Mouse (Mus musculus) C2C12 (cell line): Measurements from ENCODE around the gene Cox4i2. TPM values are rescaled to one million over a fixed set of nuclear protein-coding genes. Genes with fewer than 3 reads are reported as not detected.

Experiments
- H3K27me3 ChIP-seq: one replicate; pipeline ENCODE4 v1.6.1; 2011; ENCODE audit not compliant: control insufficient read depth, insufficient read depth, insufficient read length
- H3K36me3 ChIP-seq: one replicate; pipeline ENCODE4 v1.6.1; 2011; ENCODE audit not compliant: control insufficient read depth, insufficient read depth
- H3K4me3 ChIP-seq: one replicate; pipeline ENCODE4 v1.5.1; 2011; ENCODE audit warnings: mild to moderate bottlenecking, control low read depth; ENCODE audit not compliant: poor library complexity, insufficient read depth, severe bottlenecking
- H3K79me2 ChIP-seq: one replicate; pipeline ENCODE4 v1.6.1; 2011; ENCODE audit not compliant: control insufficient read depth, insufficient read depth
- H3K79me3 ChIP-seq: one replicate; pipeline ENCODE4 v1.6.1; 2011; ENCODE audit warnings: low read depth, control low read depth
- H3ac ChIP-seq: one replicate; pipeline ENCODE3; 2011; ENCODE audit warnings: low read depth; ENCODE audit not compliant: control insufficient read depth, insufficient read length
- CEBPB ChIP-seq: IDR thresholded peaks from one replicate; pipeline ENCODE4 v1.6.1; 2011; ENCODE audit warnings: low read depth, mild to moderate bottlenecking, control low read depth, moderate library complexity
- CTCF ChIP-seq: IDR thresholded peaks from one replicate; pipeline ENCODE4 v1.5.1; 2011; ENCODE audit not compliant: control insufficient read depth, insufficient read depth, insufficient read length
- FOSL1 ChIP-seq: IDR thresholded peaks from one replicate; pipeline ENCODE4 v1.8.0; 2011; ENCODE audit warnings: mild to moderate bottlenecking, low read length; ENCODE audit not compliant: poor library complexity, insufficient read depth, severe bottlenecking
- MAX ChIP-seq: IDR thresholded peaks from one replicate; pipeline ENCODE4 v1.6.1; 2011; ENCODE audit warnings: mild to moderate bottlenecking, control low read depth
- MYOD1 ChIP-seq: IDR thresholded peaks from one replicate; pipeline ENCODE4 v1.6.1; 2011; ENCODE audit warnings: low read depth; ENCODE audit not compliant: control insufficient read depth, insufficient read length
- MYOG ChIP-seq: IDR thresholded peaks from one replicate; pipeline ENCODE4 v1.6.1; 2011; ENCODE audit not compliant: control insufficient read depth, insufficient read length; ENCODE audit errors: extremely low read depth
- USF1 ChIP-seq: IDR thresholded peaks from one replicate; pipeline ENCODE4 v1.6.1; 2011; ENCODE audit warnings: low read depth, mild to moderate bottlenecking, control low read depth, moderate library complexity
- long read RNA-seq, 2 experiments: library from polyadenylated mRNA; unstranded; transcript quantifications; one replicate each; pipeline ENCODE4 v2.0.0; 2019 to 2020
- polyA plus RNA-seq: library from polyadenylated mRNA; unstranded; fragments of >200 nt; fragmentation: generic; extraction: Trizol; gene quantifications from one replicate; pipeline ENCODE4 v1.2.1, GENCODE M21; 2012; ENCODE audit warnings: missing spikeins

Cox4i2 gene
- 0.39 TPM for polyA plus RNA-seq
- long read RNA-seq, experiment 1 = 0 reads
- long read RNA-seq, experiment 2 = 0 reads

- no peaks in the 10 kb centered on the region for H3K27me3 ChIP-seq
- H3K4me3 ChIP-seq = no peak within 1 kb of the TSS
- no peaks in the 10 kb centered on the region for H3K79me3 ChIP-seq
- no peaks in the 10 kb centered on the region for H3K36me3 ChIP-seq
- H3ac ChIP-seq = no peak within 1 kb of the TSS
- H3K79me2 ChIP-seq = no peaks in the 10 kb centered on the region
- TF ChIP-seq MYOG (no peak), CTCF (no peak), USF1 (no peak), MAX (no peak), FOSL1 (no peak), MYOD1 (no peak), CEBPB (no peak)
These were observed at the start of gene Cox4i2 for GRCm38 (mm10) chr2:152753944-152754711. Gene Cox4i2 (plus strand): TSS chr2:152754173.

GRCm38 (mm10) chr2:152704256-152704605 is 49.7 kb upstream of the Cox4i2 start:
- Histone ChIP-seq H3ac (no peak overlapping the region), H3K79me2 (no peaks in the 10 kb centered on the region), H3K27me3 (no peaks in the 10 kb centered on the region), H3K36me3 (peaks cover 68% of the 10 kb centered on the region), H3K79me3 (peaks cover 2% of the 10 kb centered on the region), H3K4me3 (no peak overlapping the region)
- TF ChIP-seq MAX (no peak), FOSL1 (no peak), CEBPB (no peak), MYOG (no peak), MYOD1 (no peak), USF1 (no peak), CTCF (no peak)

DNA sequence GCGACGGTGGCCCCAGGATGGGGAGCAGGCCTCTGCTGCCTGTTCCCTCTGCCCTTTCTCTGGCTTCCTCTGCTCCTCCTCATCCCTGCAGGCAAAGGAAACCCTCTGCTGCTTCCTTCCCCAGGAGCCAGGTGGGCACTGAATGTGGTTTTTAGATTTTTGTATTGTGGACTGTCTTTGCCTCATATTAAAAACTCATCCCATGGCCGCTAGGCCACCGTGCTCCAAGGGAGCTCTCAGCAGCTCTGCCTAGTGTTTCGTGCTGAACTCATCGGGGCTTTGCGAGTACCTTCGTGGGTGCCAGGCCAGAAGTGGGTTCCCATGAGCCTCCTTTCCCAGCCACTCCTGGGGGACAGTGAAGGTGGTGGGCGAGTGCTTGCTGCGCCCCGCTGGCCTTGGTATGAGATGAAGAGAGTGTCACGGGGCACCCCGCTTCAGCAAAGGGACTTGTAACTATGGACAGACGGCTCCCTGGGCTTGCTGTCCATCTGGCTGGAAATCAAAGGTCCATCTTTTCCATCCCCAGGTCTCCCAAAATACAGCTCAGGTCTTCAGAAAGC is 49.1 kb upstream of the Cox4i2 start:
- no peaks in the 10 kb centered on the region for H3K79me3 ChIP-seq
- H3K27me3 ChIP-seq = no peaks in the 10 kb centered on the region
- H3K36me3 ChIP-seq = peaks cover 64% of the 10 kb centered on the region
- TF ChIP-seq FOSL1 = no peak
- no peak for TF ChIP-seq MYOG
- no peak for TF ChIP-seq CEBPB
- TF ChIP-seq MYOD1 = no peak
- no peak for TF ChIP-seq CTCF
- no peaks in the 10 kb centered on the region for H3K79me2 ChIP-seq
- H3K4me3 ChIP-seq = no peak overlapping the region
- no peak overlapping the region for H3ac ChIP-seq

GRCm38 (mm10) chr2:152705993-152706571 is 47.9 kb upstream of the Cox4i2 start:
- Histone ChIP-seq H3K4me3 (no peak overlapping the region), H3K27me3 (no peaks in the 10 kb centered on the region)

GRCm38 (mm10) chr2:152707186-152707585 is 46.8 kb upstream of the Cox4i2 start:
- Histone ChIP-seq H3K36me3 (peaks cover 43% of the 10 kb centered on the region), H3K79me2 (no peaks in the 10 kb centered on the region), H3ac (peak overlapping the region; percentile 5), H3K4me3 (no peak overlapping the region), H3K27me3 (no peaks in the 10 kb centered on the region), H3K79me3 (no peaks in the 10 kb centered on the region)
- no peak for TF ChIP-seq USF1

More at GRCm38 (mm10) chr2:152705993-152706571, 47.9 kb upstream of the Cox4i2 start:
- TF ChIP-seq MYOD1 (no peak), MYOG (no peak), MAX (no peak), USF1 (no peak), FOSL1 (no peak), CEBPB (no peak), CTCF (no peak)
- peak overlapping the region; percentile 19 for H3ac ChIP-seq
- H3K36me3 ChIP-seq = peaks cover 54% of the 10 kb centered on the region
- no peaks in the 10 kb centered on the region for H3K79me2 ChIP-seq
- no peaks in the 10 kb centered on the region for H3K79me3 ChIP-seq

GRCm38 (mm10) chr2:152707627-152708026 is 46.3 kb upstream of the Cox4i2 start:
- Histone ChIP-seq H3K36me3 (peaks cover 38% of the 10 kb centered on the region), H3K79me3 (no peaks in the 10 kb centered on the region), H3K4me3 (no peak overlapping the region), H3K79me2 (no peaks in the 10 kb centered on the region), H3K27me3 (no peaks in the 10 kb centered on the region), H3ac (peak overlapping the region; percentile 5)
- TF ChIP-seq CTCF (no peak), MYOD1 (peak; percentile 27)
